Mouse (Mus musculus) neural tube, embryonic 11.5 days (tissue): Measurements from ENCODE around the gene Mospd3. TPM values are rescaled to one million over a fixed set of nuclear protein-coding genes. Genes with fewer than 3 reads are reported as not detected.

ENCODE experiments used
- ATAC-seq: fragments of 200-750 bp; cut with Nextera tagmentation; 2 replicates; pipeline ENCODE4 v1.8.0; 2017; ENCODE audit warnings: moderate number of reproducible peaks, mild to moderate bottlenecking, moderate TSS enrichment, moderate library complexity; ENCODE audit not compliant: insufficient read depth, low FRiP score, low TSS enrichment
- DNase-seq: peaks from one replicate; pipeline ENCODE4 v3.0.0-alpha.2; 2015; ENCODE audit warnings: low spot score
- H3K27ac ChIP-seq: fragments of 300-500 bp; sonication (generic); 2 replicates; pipeline ENCODE4 v1.5.1; 2014; ENCODE audit warnings: low read depth, mild to moderate bottlenecking, low read length
- H3K27me3 ChIP-seq: fragments of 300-500 bp; sonication (generic); 2 replicates; pipeline ENCODE4 v1.6.1; 2014; ENCODE audit warnings: mild to moderate bottlenecking, low read length, mixed read lengths; ENCODE audit not compliant: control insufficient read depth, insufficient read depth
- H3K36me3 ChIP-seq: fragments of 300-500 bp; sonication (generic); 2 replicates; pipeline ENCODE4 v1.6.1; 2014; ENCODE audit warnings: mild to moderate bottlenecking, low read length, moderate library complexity, mixed read lengths; ENCODE audit not compliant: control insufficient read depth, insufficient read depth
- H3K4me1 ChIP-seq: fragments of 300-500 bp; sonication (generic); 2 replicates; pipeline ENCODE4 v1.6.1; 2014; ENCODE audit warnings: low read length, mixed read lengths; ENCODE audit not compliant: control insufficient read depth, insufficient read depth
- H3K4me2 ChIP-seq: fragments of 300-500 bp; sonication (generic); 2 replicates; pipeline ENCODE4 v1.6.1; 2014; ENCODE audit warnings: low read depth, mild to moderate bottlenecking, moderate library complexity
- H3K4me3 ChIP-seq: fragments of 300-500 bp; sonication (generic); 2 replicates; pipeline ENCODE4 v1.5.1; 2014; ENCODE audit warnings: low read depth, low read length
- H3K9ac ChIP-seq: fragments of 300-500 bp; sonication (generic); 2 replicates; pipeline ENCODE4 v1.6.1; 2014; ENCODE audit warnings: mild to moderate bottlenecking, low read length
- H3K9me3 ChIP-seq: fragments of 300-500 bp; sonication (generic); 2 replicates; pipeline ENCODE4 v1.6.1; 2016; ENCODE audit warnings: low read length; ENCODE audit not compliant: control insufficient read depth
- WGBS: fragments of 180-500 bp; shearing (Covaris S2); extraction: QIAGEN DNeasy Blood & Tissue Kit; methylation state at CpG from one replicate; pipeline ENCODE4 v1.1.7; 2014; 5-methylcytosine and 5-hydroxymethylcytosine counted together
- polyA plus RNA-seq: library from polyadenylated mRNA; unstranded; fragments of >200 nt; fragmentation: Nextera tagmentation; extraction: Ambion mirVana; gene quantifications from 2 replicates; pipeline ENCODE4 v1.2.1, GENCODE M21; 2014

Gene Mospd3
- polyA plus RNA-seq = 27.8 and 28.5 TPM in 2 replicates

DNA sequence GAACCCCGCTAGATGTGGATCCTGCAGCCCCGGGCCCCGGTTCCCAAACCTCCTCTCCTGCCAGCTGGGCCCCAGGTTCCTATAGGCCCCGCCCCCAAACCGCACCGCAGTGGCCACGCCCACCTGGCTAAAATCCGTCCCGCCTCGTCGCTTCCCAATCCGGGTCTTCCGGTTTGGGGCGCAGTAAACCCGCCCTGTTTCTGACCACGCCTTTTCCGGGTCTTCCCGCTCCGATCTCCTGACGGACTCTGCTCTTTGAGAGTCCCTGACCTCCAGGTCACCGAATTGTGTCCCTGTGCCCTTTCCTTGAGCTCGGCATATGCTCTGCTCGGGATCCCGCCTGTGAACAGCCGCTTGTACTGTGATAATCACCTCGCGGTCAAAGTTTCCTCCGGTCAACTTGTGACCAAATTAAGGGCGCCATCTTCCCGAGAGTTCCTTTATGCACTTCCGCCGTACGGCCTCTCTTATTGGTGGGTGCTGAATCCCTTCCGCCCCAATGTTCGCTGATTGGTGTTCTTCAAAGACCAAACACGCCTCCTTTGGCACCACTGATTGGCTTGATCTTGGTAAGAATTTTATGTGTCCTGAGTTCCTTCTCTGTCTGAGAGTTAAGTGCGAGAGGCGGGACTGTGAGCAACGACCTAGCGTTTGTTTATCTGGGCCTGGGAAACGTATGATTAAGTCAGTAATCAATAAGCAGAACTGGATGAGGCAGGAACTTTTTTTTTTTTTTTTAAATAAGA lies at the start of gene Mospd3:
Mospd3 (minus strand) TSS at position 440 of the 746 bp plus-strand sequence.
- H3K36me3 ChIP-seq = peaks cover 2% of the 10 kb centered on the region; the same call in 1 of the 2 replicates
- no peaks in the 10 kb centered on the region for H3K9me3 ChIP-seq
- H3K4me1 ChIP-seq = peaks cover 10% of the 10 kb centered on the region; the same call in 1 of the 2 replicates
- DNase-seq = peak; percentile 96
- H3K27ac ChIP-seq = peak within 1 kb of the TSS; percentile 65; the same call in 1 of the 2 replicates
- peak; percentile 95 for ATAC-seq
- peak within 1 kb of the TSS; percentile 40 for H3K4me3 ChIP-seq
- WGBS = 0% methylated on average over 41 of the region's 41 CpGs
- no peaks in the 10 kb centered on the region for H3K27me3 ChIP-seq
- peak within 1 kb of the TSS; percentile 75 for H3K4me2 ChIP-seq
- H3K9ac ChIP-seq = peak within 1 kb of the TSS; percentile 69

DNA sequence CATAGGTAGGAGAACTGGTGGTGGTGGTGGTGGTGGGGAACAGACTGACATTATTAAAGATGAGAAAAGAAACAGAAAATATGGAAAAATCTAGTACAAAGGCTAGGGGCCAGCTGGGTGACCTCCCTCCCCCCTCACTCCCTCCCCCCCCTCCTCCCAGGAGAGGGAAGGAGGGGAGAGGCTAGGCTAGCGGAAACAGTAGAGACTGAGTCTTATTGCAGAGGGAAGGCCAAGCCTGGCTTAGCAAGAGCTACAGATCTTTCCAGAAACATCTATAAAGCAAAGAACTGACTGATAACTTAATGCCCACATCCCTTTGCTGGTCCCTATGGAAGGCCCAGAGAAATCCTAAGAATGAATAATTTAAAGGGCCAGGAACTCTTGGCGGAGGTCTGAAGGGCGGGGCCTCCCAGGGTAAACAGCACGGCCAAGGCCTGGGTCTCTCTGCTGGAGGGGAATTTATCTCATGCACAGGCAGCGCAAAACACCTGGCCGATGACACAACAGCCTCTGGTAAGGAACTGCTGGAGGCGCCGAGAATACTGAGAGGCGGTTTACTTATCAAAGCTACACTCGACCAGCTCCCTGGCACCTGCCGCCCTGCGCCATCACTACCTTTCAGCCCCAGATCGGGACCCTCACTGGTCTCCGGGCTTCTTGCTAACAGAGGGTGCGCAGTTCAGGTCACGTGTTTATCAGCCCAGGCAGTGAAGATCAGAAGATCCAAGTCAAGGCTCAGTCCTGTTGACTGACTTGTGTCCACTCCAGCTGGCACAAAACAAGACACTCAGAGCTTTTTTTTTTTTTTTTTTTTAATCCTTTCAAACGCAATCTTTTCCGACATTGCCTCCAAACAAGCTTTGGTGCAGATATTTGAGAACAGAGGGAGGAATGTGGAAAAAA lies 49.1 kb upstream of the Mospd3 start:
- no peak for ATAC-seq
- H3K36me3 ChIP-seq = no peaks in the 10 kb centered on the region; the same call in 1 of the 2 replicates
- no peak overlapping the region for H3K9ac ChIP-seq
- H3K4me3 ChIP-seq = no peak overlapping the region
- H3K27ac ChIP-seq = no peak overlapping the region
- peaks cover 11% of the 10 kb centered on the region for H3K27me3 ChIP-seq
- DNase-seq = no peak
- H3K9me3 ChIP-seq = no peaks in the 10 kb centered on the region
- no peaks in the 10 kb centered on the region for H3K4me1 ChIP-seq
- 15% methylated on average over 17 of the region's 18 CpGs for WGBS
- H3K4me2 ChIP-seq = no peak overlapping the region

DNA sequence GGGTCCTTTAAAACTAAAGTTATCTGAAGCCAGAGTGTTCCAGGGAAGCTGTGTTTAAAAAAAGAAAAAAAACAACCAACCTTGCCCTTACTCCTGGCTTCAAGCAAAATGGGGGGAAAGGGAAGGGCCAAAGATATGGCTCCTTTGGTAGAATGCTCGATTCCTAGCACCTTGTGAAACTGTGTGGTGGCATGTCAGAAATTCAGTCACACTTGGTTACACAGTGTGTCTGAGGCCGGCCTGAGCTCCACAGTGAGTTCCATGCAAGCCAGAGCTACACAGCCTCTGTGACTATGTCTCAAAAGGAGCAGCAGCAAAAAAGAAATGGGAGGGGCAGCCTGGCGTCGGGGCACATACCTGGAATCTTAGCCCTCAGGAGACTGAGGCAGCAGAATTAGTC lies 48.4 kb upstream of the Mospd3 start:
- no peak for DNase-seq

DNA sequence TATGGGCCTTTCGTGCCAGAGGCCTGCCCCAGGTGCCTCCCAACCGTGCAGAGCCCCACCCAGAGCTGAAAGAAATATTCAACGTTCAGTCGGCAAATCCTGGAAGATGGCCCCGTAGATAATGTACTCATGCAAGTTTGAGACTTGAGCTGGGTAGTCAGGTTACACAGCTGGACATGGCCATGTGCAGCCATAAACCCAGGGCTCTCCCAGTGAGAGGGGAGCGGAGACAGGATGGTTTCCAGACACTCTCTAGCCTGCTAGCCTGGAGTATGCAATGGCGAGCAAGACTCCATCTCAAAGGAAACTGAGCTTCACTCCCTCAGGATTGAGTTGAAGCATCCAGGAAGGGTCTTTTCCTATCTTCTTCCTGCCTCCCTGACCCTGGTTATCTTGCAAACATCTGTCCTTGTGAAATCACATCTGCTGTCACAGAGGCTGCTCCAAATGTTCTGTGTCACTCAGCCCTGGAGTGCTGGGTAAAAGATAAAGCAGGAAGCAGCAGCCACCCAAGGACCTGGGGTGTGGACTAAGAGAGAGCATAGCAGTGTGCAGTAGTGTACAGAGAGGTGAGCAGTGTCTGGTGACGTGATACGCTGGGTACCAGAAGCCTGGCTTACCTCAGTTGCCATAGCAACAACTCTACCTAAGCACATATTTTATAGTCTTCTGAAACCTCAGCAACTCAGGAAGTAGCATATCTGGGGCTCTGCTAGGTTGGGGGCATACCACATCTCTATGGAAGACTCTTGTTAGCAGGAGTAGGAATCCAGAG lies 47.2 kb upstream of the Mospd3 start:
- H3K9ac ChIP-seq = no peak overlapping the region
- H3K27me3 ChIP-seq = peaks cover 28% of the 10 kb centered on the region
- no peaks in the 10 kb centered on the region for H3K9me3 ChIP-seq
- WGBS = 63% methylated on average over 9 of the region's 9 CpGs
- DNase-seq (no peak), ATAC-seq (no peak)
- H3K4me2 ChIP-seq = no peak overlapping the region
- H3K36me3 ChIP-seq = no peaks in the 10 kb centered on the region; the same call in 1 of the 2 replicates
- no peaks in the 10 kb centered on the region for H3K4me1 ChIP-seq
- H3K4me3 ChIP-seq = no peak overlapping the region
- no peak overlapping the region for H3K27ac ChIP-seq

More for the DNA sequence above, 48.4 kb upstream of the Mospd3 start:
- H3K27me3 ChIP-seq = peaks cover 18% of the 10 kb centered on the region
- ATAC-seq = no peak
- H3K9ac ChIP-seq = no peak overlapping the region
- H3K4me3 ChIP-seq = no peak overlapping the region
- H3K36me3 ChIP-seq = no peaks in the 10 kb centered on the region; the same call in 1 of the 2 replicates
- no peak overlapping the region for H3K4me2 ChIP-seq
- no peaks in the 10 kb centered on the region for H3K9me3 ChIP-seq
- H3K4me1 ChIP-seq = no peaks in the 10 kb centered on the region
- H3K27ac ChIP-seq = no peak overlapping the region
- 52% methylated on average over 4 of the region's 4 CpGs for WGBS

DNA sequence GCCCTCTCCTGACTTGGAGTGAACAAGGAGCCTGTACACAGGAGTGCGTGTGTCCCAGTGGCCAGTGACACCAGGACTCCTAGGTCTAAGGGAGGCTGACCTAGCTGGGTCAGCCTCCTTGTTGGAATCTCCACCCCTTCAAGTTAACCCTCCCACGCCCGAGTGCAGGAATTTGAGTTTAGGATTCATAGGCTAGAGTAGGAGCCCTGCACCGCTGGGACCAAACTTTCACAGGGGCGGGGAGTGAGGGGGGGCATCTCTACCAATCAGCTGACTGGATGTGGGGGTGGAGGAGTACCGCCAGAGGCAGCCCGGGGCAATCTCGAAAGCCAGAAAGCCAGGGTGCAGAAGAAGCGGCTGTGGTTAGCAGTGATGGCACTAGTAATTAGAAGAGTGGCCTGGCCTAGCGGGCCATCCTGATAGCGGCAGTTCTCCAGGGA lies 44.8 kb upstream of the Mospd3 start, which contains the start of gene Irs3:
Irs3 (minus strand) TSS at position 63 of the 440 bp plus-strand sequence.
- Histone ChIP-seq H3K4me2 (peak within 1 kb of the TSS; percentile 35), H3K4me1 (no peaks in the 10 kb centered on the region), H3K9ac (no peak within 1 kb of the TSS), H3K27me3 (peaks cover 28% of the 10 kb centered on the region), H3K4me3 (peak within 1 kb of the TSS; percentile 23), H3K36me3 (peaks cover 6% of the 10 kb centered on the region), H3K27ac (no peak within 1 kb of the TSS), H3K9me3 (no peaks in the 10 kb centered on the region)
- DNase-seq (no peak), ATAC-seq (no peak)
- 7% methylated on average over 11 of the region's 11 CpGs for WGBS

DNA sequence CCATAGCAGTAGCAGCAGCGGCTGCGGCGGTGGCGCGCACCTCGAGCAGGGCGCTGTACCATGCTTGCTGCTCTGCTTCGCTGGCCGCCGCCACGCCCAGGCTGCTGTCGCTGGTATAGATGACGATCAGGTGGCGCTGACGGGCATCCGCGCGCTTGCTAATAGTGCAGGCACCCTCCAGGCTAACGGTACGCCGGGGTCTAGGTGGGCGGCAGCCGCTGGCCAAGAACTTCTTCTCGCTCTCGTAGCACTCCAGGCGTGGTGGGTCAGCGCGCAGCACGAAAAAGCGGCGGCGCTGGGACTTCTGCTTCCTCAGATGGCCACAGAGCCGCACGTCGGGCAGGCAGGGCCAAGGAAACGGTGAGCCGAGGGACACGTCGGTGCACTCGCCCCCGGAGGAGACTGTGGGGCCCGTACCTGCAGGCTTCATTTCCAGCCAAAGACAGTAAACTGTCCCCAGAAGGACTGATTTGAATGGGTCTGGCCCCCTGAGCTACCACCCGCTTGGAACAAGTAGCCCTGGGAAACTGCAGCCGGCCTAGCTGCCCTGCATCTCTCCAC lies 44.3 kb upstream of the Mospd3 start:
- H3K4me3 ChIP-seq = peak overlapping the region; percentile 23
- H3K9me3 ChIP-seq = no peaks in the 10 kb centered on the region
- DNase-seq (no peak), ATAC-seq (no peak)
- H3K27ac ChIP-seq = no peak overlapping the region
- H3K9ac ChIP-seq = no peak overlapping the region
- H3K36me3 ChIP-seq = peaks cover 6% of the 10 kb centered on the region
- 2% methylated on average over 44 of the region's 44 CpGs for WGBS
- H3K27me3 ChIP-seq = peaks cover 28% of the 10 kb centered on the region
- no peaks in the 10 kb centered on the region for H3K4me1 ChIP-seq
- H3K4me2 ChIP-seq = peak overlapping the region; percentile 35

DNA sequence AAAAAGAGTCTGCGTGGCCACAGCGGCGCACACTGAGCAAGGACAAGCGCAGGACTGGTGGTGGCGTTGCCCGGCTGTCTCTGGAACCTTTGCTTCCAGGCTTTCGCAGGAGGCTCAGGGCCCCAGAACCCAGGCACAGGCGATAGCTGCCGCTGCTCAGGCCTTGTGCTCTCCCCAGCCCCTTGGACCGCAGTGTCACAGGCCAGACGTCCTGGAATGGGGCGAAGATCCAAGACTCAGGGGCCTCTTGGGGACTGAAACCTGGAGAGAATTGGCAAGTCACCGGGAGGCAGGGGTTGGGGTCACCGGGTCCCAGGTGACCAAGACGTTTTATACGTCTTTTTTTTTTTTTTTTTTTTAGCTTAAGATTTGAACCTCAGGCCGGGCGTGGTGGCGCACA lies 43.6 kb upstream of the Mospd3 start:
- Histone ChIP-seq H3K9ac (no peak overlapping the region), H3K4me3 (no peak overlapping the region), H3K27me3 (peaks cover 28% of the 10 kb centered on the region), H3K9me3 (no peaks in the 10 kb centered on the region), H3K4me2 (no peak overlapping the region), H3K27ac (no peak overlapping the region), H3K36me3 (peaks cover 10% of the 10 kb centered on the region), H3K4me1 (no peaks in the 10 kb centered on the region)
- WGBS = 40% methylated on average over 19 of the region's 19 CpGs
- ATAC-seq (no peak), DNase-seq (no peak)

DNA sequence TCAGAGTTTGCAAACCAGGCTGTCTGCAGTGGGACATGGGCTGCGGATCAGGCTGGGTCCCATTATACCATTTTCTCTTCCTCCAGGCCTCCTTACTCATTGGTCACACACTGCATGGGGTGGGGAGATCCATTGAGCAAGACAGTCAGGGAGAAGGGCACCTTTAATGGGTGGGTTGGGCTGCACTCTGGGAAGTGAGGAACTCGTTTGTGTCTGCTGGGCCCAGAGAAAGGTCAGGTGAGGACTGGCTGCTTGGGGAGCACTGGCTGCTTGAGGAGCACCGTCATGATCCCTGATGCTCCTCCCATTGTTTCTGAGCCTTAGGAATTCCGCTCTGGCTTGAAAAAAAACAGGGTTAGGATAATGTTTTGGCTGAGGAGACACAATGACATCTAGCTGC lies 42.0 kb upstream of the Mospd3 start:
- ATAC-seq = no peak
- H3K9me3 ChIP-seq = no peaks in the 10 kb centered on the region
- no peaks in the 10 kb centered on the region for H3K4me1 ChIP-seq
- H3K4me2 ChIP-seq = no peak overlapping the region
- H3K36me3 ChIP-seq = peaks cover 13% of the 10 kb centered on the region
- peaks cover 28% of the 10 kb centered on the region for H3K27me3 ChIP-seq
- no peak overlapping the region for H3K27ac ChIP-seq
- H3K4me3 ChIP-seq = no peak overlapping the region
- DNase-seq = no peak
- 64% methylated on average over 4 of the region's 4 CpGs for WGBS
- H3K9ac ChIP-seq = no peak overlapping the region
